Mouse (Mus musculus) olfactory bulb, adult 2 months (tissue): ENCODE data around the gene Ccdc114. TPM values are rescaled to one million over a fixed set of nuclear protein-coding genes. Genes with fewer than 3 reads are reported as not detected.

Source experiments
- H3K27ac ChIP-seq: fragments of 200-500 bp; 2 replicates; pipeline ENCODE4 v1.5.1; 2012; ENCODE audit warnings: low read depth, low read length; ENCODE audit not compliant: insufficient read depth
- H3K4me1 ChIP-seq: fragments of 200-500 bp; 2 replicates; pipeline ENCODE4 v1.6.1; 2012; ENCODE audit warnings: low read length; ENCODE audit not compliant: control insufficient read depth, insufficient read depth
- H3K4me3 ChIP-seq: fragments of 200-500 bp; 2 replicates; pipeline ENCODE4 v1.5.1; 2012; ENCODE audit warnings: mild to moderate bottlenecking, low read depth, low read length, moderate library complexity; ENCODE audit not compliant: insufficient read depth
- CTCF ChIP-seq: fragments of 200-500 bp; IDR thresholded peaks from 2 replicates; pipeline ENCODE4 v1.5.1; 2012; ENCODE audit warnings: low read depth, mild to moderate bottlenecking, low read length, moderate library complexity; ENCODE audit not compliant: insufficient read depth
- POLR2A ChIP-seq: fragments of 200-500 bp; IDR thresholded peaks from 2 replicates; pipeline ENCODE4 v1.6.1; 2012; ENCODE audit warnings: mild to moderate bottlenecking, low read depth, low read length, moderate library complexity; ENCODE audit not compliant: insufficient read depth
- WGBS: fragments of 180-500 bp; shearing (Covaris S2); methylation state at CpG from one replicate; pipeline ENCODE4 v1.1.7; 2018; 5-methylcytosine and 5-hydroxymethylcytosine counted together
- polyA plus RNA-seq: library from polyadenylated mRNA; stranded (reverse); fragments of >200 nt; gene quantifications from 2 replicates; pipeline ENCODE4 v1.2.4, GENCODE M21; 2012; ENCODE audit warnings: low replicate concordance; ENCODE audit not compliant: missing spikeins, insufficient read depth, insufficient read length

The Ccdc114 gene
- polyA plus RNA-seq, 1 experiment = not detected

GRCm38 (mm10) chr7:45971831-45972723 is 48.2 kb downstream of the Ccdc114 start:
- no peak overlapping the region for H3K27ac ChIP-seq
- no peak for TF ChIP-seq CTCF
- no peak for TF ChIP-seq POLR2A
- H3K4me1 ChIP-seq = no peaks in the 10 kb centered on the region; the same call in 1 of the 2 replicates
- WGBS = 88% methylated on average over 11 of the region's 11 CpGs
- no peak overlapping the region for H3K4me3 ChIP-seq

- TF ChIP-seq POLR2A = no peak
- TF ChIP-seq CTCF = no peak
- 52% methylated on average over 6 of the region's 6 CpGs for WGBS
Observed at GRCm38 (mm10) chr7:45973271-45973687, 49.4 kb downstream of the Ccdc114 start.

GRCm38 (mm10) chr7:45974103-45974502 is 50.2 kb downstream of the Ccdc114 start:
- Histone ChIP-seq H3K4me3 (no peak overlapping the region), H3K4me1 (no peaks in the 10 kb centered on the region; the same call in 1 of the 2 replicates), H3K27ac (no peak overlapping the region)
- TF ChIP-seq CTCF (no peak), POLR2A (no peak)
- WGBS = 79% methylated on average over 6 of the region's 6 CpGs

More at GRCm38 (mm10) chr7:45973271-45973687, 49.4 kb downstream of the Ccdc114 start:
- Histone ChIP-seq H3K4me1 (no peaks in the 10 kb centered on the region; the same call in 1 of the 2 replicates), H3K4me3 (no peak overlapping the region), H3K27ac (no peak overlapping the region)

GRCm38 (mm10) chr7:45974512-45974911 is 50.6 kb downstream of the Ccdc114 start:
- no peak overlapping the region for H3K27ac ChIP-seq
- no peaks in the 10 kb centered on the region; the same call in 1 of the 2 replicates for H3K4me1 ChIP-seq
- no peak overlapping the region for H3K4me3 ChIP-seq
- 77% methylated on average over 6 of the region's 6 CpGs for WGBS
- no peak for TF ChIP-seq POLR2A
- no peak for TF ChIP-seq CTCF

GRCm38 (mm10) chr7:45981612-45982011 is 57.7 kb downstream of the Ccdc114 start:
- TF ChIP-seq CTCF = no peak
- no peak for TF ChIP-seq POLR2A
- Histone ChIP-seq H3K4me1 (no peaks in the 10 kb centered on the region), H3K27ac (no peak overlapping the region), H3K4me3 (no peak overlapping the region)
- WGBS = 86% methylated on average over 5 of the region's 5 CpGs

- TF ChIP-seq CTCF (no peak), POLR2A (no peak)
- Histone ChIP-seq H3K4me1 (no peaks in the 10 kb centered on the region), H3K27ac (no peak overlapping the region), H3K4me3 (no peak overlapping the region)
- WGBS = 73% methylated on average over 6 of the region's 6 CpGs
Observed at GRCm38 (mm10) chr7:45986893-45987292, 63.0 kb downstream of the Ccdc114 start.

- H3K27ac ChIP-seq = no peak overlapping the region
- WGBS = 95% methylated on average over 1 of the region's 1 CpGs
- no peaks in the 10 kb centered on the region for H3K4me1 ChIP-seq
Observed at GRCm38 (mm10) chr7:45988344-45988743, 64.5 kb downstream of the Ccdc114 start.

GRCm38 (mm10) chr7:45992470-45992869 is 68.6 kb downstream of the Ccdc114 start:
- H3K27ac ChIP-seq = no peak overlapping the region
- no peaks in the 10 kb centered on the region for H3K4me1 ChIP-seq
- TF ChIP-seq CTCF (no peak), POLR2A (no peak)
- 90% methylated on average over 8 of the region's 8 CpGs for WGBS
- no peak overlapping the region for H3K4me3 ChIP-seq

More at GRCm38 (mm10) chr7:45988344-45988743, 64.5 kb downstream of the Ccdc114 start:
- H3K4me3 ChIP-seq = no peak overlapping the region
- TF ChIP-seq CTCF = no peak
- no peak for TF ChIP-seq POLR2A

Other genes starting within 250 kb of the Ccdc114 start
- gene Ntn5, start 240.1 kb upstream of the Ccdc114 start, polyA plus RNA-seq = not detected in 2 replicates
- gene Sec1, start 229.7 kb upstream of the Ccdc114 start, polyA plus RNA-seq = not detected in 2 replicates
- gene Car11, start 224.2 kb upstream of the Ccdc114 start, polyA plus RNA-seq = not detected in 2 replicates
- 386 TPM in 1 of 2 replicates, not detected in the other for gene Dbp, start 219.0 kb upstream of the Ccdc114 start, polyA plus RNA-seq
- gene Rpl18, start 208.6 kb upstream of the Ccdc114 start, polyA plus RNA-seq = not detected in 2 replicates
- not detected in 2 replicates for gene Sphk2, start 206.1 kb upstream of the Ccdc114 start, polyA plus RNA-seq
- gene Fam83e, start 202.9 kb upstream of the Ccdc114 start, polyA plus RNA-seq = not detected in 2 replicates
- gene Spaca4, start 198.3 kb upstream of the Ccdc114 start, polyA plus RNA-seq = not detected in 2 replicates
- gene Lmtk3, start 140.3 kb upstream of the Ccdc114 start, polyA plus RNA-seq = not detected in 2 replicates
- not detected in 2 replicates for gene Sult2b1, start 139.4 kb upstream of the Ccdc114 start, polyA plus RNA-seq
- gene Cyth2, start 109.5 kb upstream of the Ccdc114 start, polyA plus RNA-seq = not detected in 2 replicates
- gene Kcnj14, start 99.3 kb upstream of the Ccdc114 start, polyA plus RNA-seq = not detected in 2 replicates
- gene Grwd1, start 93.1 kb upstream of the Ccdc114 start, polyA plus RNA-seq = not detected in 2 replicates
- not detected in 2 replicates for gene Kdelr1, start 51.3 kb upstream of the Ccdc114 start, polyA plus RNA-seq
- gene Grin2d, start 45.7 kb upstream of the Ccdc114 start, polyA plus RNA-seq = not detected in 2 replicates
- not detected in 2 replicates for gene Syngr4, start 27.4 kb upstream of the Ccdc114 start, polyA plus RNA-seq
- not detected in 2 replicates for gene Tmem143, start 27.1 kb upstream of the Ccdc114 start, polyA plus RNA-seq
- not detected in 2 replicates for gene Emp3, start 2.7 kb upstream of the Ccdc114 start, polyA plus RNA-seq
- gene Abcc6, start 106.2 kb downstream of the Ccdc114 start, polyA plus RNA-seq = not detected in 2 replicates
- 117 TPM in 1 of 2 replicates, not detected in the other for gene Nomo1, start 109.6 kb downstream of the Ccdc114 start, polyA plus RNA-seq
- not detected in 2 replicates for gene Kcnj11, start 176.7 kb downstream of the Ccdc114 start, polyA plus RNA-seq